Mouse (Mus musculus): ENCODE measurements around the gene Pde7b.

DNA sequence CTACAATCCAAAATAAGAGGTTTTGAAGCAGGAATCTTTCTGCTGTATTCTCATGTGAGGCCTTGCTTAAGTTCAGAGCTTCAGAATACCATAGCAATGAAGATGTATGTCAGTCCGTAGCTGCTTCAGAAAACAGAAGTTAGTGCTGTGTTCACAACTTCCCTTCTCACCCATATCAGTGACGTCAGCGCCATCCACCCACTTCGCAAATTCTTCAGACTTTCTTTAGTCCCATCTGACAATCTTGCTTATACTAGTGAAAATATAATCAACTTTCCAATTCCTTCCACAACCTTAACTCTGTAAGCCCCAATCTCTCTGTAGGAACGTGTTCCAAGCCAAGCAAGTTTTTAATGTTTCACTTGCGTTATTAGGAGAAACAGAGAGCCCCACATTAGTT, 326.7 kb downstream of the Pde7b start:
- TF ChIP-seq POLR2A (IDR thresholded peaks at IDR 0.05; ENCODE audit: control insufficient read depth, low read depth, low read length) (no peak), CTCF (IDR thresholded peaks at IDR 0.05; ENCODE audit: control insufficient read depth, insufficient read depth, insufficient replicate concordance, low read depth, low read length) (no peak)
